Mouse (Mus musculus): ENCODE data around the gene Wasf3.
"Not testable (repeated sequence)": the region's sequence is repeated elsewhere in the genome, so short reads cannot be mapped to it uniquely, and the experiment has no call there.

Wasf3 gene

GRCm38 (mm10) chr5:146451592-146452254 is 66.9 kb downstream of the Wasf3 start:
- DNase-seq = no peak

GRCm38 (mm10) chr5:146453556-146453955 is 68.8 kb downstream of the Wasf3 start:
- no peak for DNase-seq

- no peak for DNase-seq
Measured at GRCm38 (mm10) chr5:146461612-146462011, 76.8 kb downstream of the Wasf3 start.

- DNase-seq = no peak
Measured at GRCm38 (mm10) chr5:146466663-146467062, 81.9 kb downstream of the Wasf3 start.

GRCm38 (mm10) chr5:146468311-146468710 is 83.5 kb downstream of the Wasf3 start:
- no peak for DNase-seq

GRCm38 (mm10) chr5:146470821-146471220 is 86.0 kb downstream of the Wasf3 start:
- no peak for DNase-seq

- no peak for DNase-seq
Measured at GRCm38 (mm10) chr5:146471311-146471710, 86.5 kb downstream of the Wasf3 start.

GRCm38 (mm10) chr5:146471821-146472220 is 87.0 kb downstream of the Wasf3 start:
- DNase-seq = no peak

- peak; percentile 25 for DNase-seq
Measured at GRCm38 (mm10) chr5:146479564-146479963, 94.8 kb downstream of the Wasf3 start.

- DNase-seq = not testable (repeated sequence)
Measured at GRCm38 (mm10) chr5:146481665-146482064, 96.9 kb downstream of the Wasf3 start, which contains the start of gene Gm6408. Gene Gm6408, plus strand, starts transcription at chr5:146481965.

- peak; percentile 24 for DNase-seq
Measured at GRCm38 (mm10) chr5:146488959-146489358, 104.2 kb downstream of the Wasf3 start.

- DNase-seq = not testable (repeated sequence)
Measured at GRCm38 (mm10) chr5:146491063-146491462, 106.3 kb downstream of the Wasf3 start, which contains the start of gene Gm6370. Gene Gm6370, plus strand, starts transcription at chr5:146491363.

- DNase-seq = not testable (repeated sequence)
Measured at GRCm38 (mm10) chr5:146502099-146502498, 117.3 kb downstream of the Wasf3 start, which contains the start of gene 4930449I24Rik. Gene 4930449I24Rik, plus strand, starts transcription at chr5:146502399.

- DNase-seq = not testable (repeated sequence)
Measured at GRCm38 (mm10) chr5:146513823-146514222, 129.0 kb downstream of the Wasf3 start, which contains the start of gene Gm3402. Gene Gm3402, plus strand, starts transcription at chr5:146514123.

Data from layer of hippocampus, adult 9-11 months (tissue).